Mouse (Mus musculus): ENCODE results near the gene Zfp940. TPM values are rescaled to one million over a fixed set of nuclear protein-coding genes. Genes with fewer than 3 reads are reported as not detected.

Zfp940 gene
- polyA plus RNA-seq, 1 experiment from 2014 or later, result 1.3 TPM

DNA sequence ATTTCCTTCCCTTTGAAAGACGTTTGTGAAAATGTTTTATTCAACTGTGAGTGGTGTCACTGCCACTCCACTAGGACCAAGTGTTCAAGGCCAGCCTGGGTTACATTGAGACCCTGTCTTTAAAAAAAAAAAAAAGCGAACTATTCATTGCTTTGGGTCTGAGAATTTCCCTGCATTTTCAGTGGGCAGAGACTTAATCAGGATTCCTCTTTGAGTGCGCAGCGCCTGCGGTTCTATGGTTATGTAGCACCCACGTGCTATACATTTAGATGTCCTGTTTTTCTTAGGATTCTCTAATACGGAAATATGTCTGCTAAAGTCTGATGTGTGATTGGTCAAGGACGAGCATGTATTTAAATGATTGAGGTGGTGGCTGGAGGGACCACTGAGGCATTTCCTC, 68.4 kb downstream of the Zfp940 start:
- H3K4me3 ChIP-seq (ENCODE audit: low read depth, low read length), result 0 out of 2 replicates have a peak overlapping the region, but pooled peaks have one; percentile 2
- peaks cover 9% of the 10 kb centered on the region; the same call in 1 of the 2 replicates for H3K36me3 ChIP-seq (ENCODE audit: insufficient read depth, low read length)
- no peaks in the 10 kb centered on the region for H3K27me3 ChIP-seq (replicated peaks; ENCODE audit: insufficient read depth, low read length)
- H3K4me1 ChIP-seq (ENCODE audit: insufficient read depth, low read depth, low read length), result no peaks in the 10 kb centered on the region; the same call in 1 of the 2 replicates
- H3K9ac ChIP-seq (replicated peaks; ENCODE audit: low read depth), result 0 out of 2 replicates have a peak overlapping the region, but pooled peaks have one; percentile 73
- H3K4me2 ChIP-seq (replicated peaks; ENCODE audit: low read depth, low read length), result peak overlapping the region; percentile 91
- no peak for TF ChIP-seq EP300 (IDR thresholded peaks at IDR 0.05)
- TF ChIP-seq CTCF (IDR thresholded peaks at IDR 0.05), result no peak
- H3K9me3 ChIP-seq (ENCODE audit: low read length), result no peaks in the 10 kb centered on the region
- H3K27ac ChIP-seq (ENCODE audit: low read length), result no peak overlapping the region
- ATAC-seq, result no peak
- WGBS, result 37% methylated on average over 8 of the region's 8 CpGs
- no peak for DNase-seq (ENCODE audit: low spot score)

- under 1% methylated on average over 45 of the region's 45 CpGs for WGBS
- no peaks in the 10 kb centered on the region for H3K27me3 ChIP-seq (replicated peaks; ENCODE audit: insufficient read depth, low read length)
- no peak for TF ChIP-seq EP300 (IDR thresholded peaks at IDR 0.05)
- TF ChIP-seq CTCF (IDR thresholded peaks at IDR 0.05), result no peak
Observed at GRCm38 (mm10) chr7:29783871-29784551, 69.5 kb downstream of the Zfp940 start, which contains the start of gene Zfp30. TSS of gene Zfp30 (plus strand) at chr7:29783998.

More at GRCm38 (mm10) chr7:29783871-29784551, 69.5 kb downstream of the Zfp940 start, which contains the start of gene Zfp30:
- ATAC-seq (peak; percentile 98), DNase-seq (ENCODE audit: low spot score) (peak; percentile 92)
- H3K36me3 ChIP-seq (ENCODE audit: insufficient read depth, low read length), result peaks cover 5% of the 10 kb centered on the region; the same call in 1 of the 2 replicates
- peak within 1 kb of the TSS; percentile 91 for H3K4me2 ChIP-seq (replicated peaks; ENCODE audit: low read depth, low read length)
- H3K9ac ChIP-seq (replicated peaks; ENCODE audit: low read depth), result peak within 1 kb of the TSS; percentile 73
- no peaks in the 10 kb centered on the region; the same call in 1 of the 2 replicates for H3K4me1 ChIP-seq (ENCODE audit: insufficient read depth, low read depth, low read length)
- H3K27ac ChIP-seq (ENCODE audit: low read length), result peak within 1 kb of the TSS; percentile 11; the same call in 1 of the 2 replicates
- H3K4me3 ChIP-seq (ENCODE audit: low read depth, low read length), result peak within 1 kb of the TSS; percentile 75
- no peaks in the 10 kb centered on the region for H3K9me3 ChIP-seq (ENCODE audit: low read length)

Other genes with a start within 250 kb of the Zfp940 start
- gene Catsperg2, start 126.6 kb downstream of the Zfp940 start, polyA plus RNA-seq (2015; fragmentation: Nextera tagmentation; extraction: Ambion mirVana), result not detected in 2 replicates
- 6.9 and 7.9 TPM in 2 replicates for gene Zfp84, start 85.1 kb downstream of the Zfp940 start, polyA plus RNA-seq (2015; fragmentation: Nextera tagmentation; extraction: Ambion mirVana)
- 4.0 and 5.0 TPM in 2 replicates for gene Zfp30, start 69.7 kb downstream of the Zfp940 start, polyA plus RNA-seq (2015; fragmentation: Nextera tagmentation; extraction: Ambion mirVana)
- gene Zfp790, start 37.6 kb downstream of the Zfp940 start, polyA plus RNA-seq (2015; fragmentation: Nextera tagmentation; extraction: Ambion mirVana), result 8.4 and 9.1 TPM in 2 replicates
- gene Zfp420, start 6.3 kb upstream of the Zfp940 start, polyA plus RNA-seq (2015; fragmentation: Nextera tagmentation; extraction: Ambion mirVana), result 3.3 and 4.0 TPM in 2 replicates
- gene Zfp27, start 52.9 kb upstream of the Zfp940 start, polyA plus RNA-seq (2015; fragmentation: Nextera tagmentation; extraction: Ambion mirVana), result 4.2 and 5.0 TPM in 2 replicates
- 3.4 and 3.7 TPM in 2 replicates for gene Zfp383, start 54.6 kb upstream of the Zfp940 start, polyA plus RNA-seq (2015; fragmentation: Nextera tagmentation; extraction: Ambion mirVana)
- 5.1 and 6.7 TPM in 2 replicates for gene Zfp74, start 100.4 kb upstream of the Zfp940 start, polyA plus RNA-seq (2015; fragmentation: Nextera tagmentation; extraction: Ambion mirVana)
- 4.1 and 5.8 TPM in 2 replicates for gene Zfp568, start 130.3 kb upstream of the Zfp940 start, polyA plus RNA-seq (2015; fragmentation: Nextera tagmentation; extraction: Ambion mirVana)
- gene Zfp14, start 197.7 kb upstream of the Zfp940 start, polyA plus RNA-seq (2015; fragmentation: Nextera tagmentation; extraction: Ambion mirVana), result 2.3 and 2.4 TPM in 2 replicates
- 3.8 and 4.0 TPM in 2 replicates for gene Zfp82, start 219.2 kb upstream of the Zfp940 start, polyA plus RNA-seq (2015; fragmentation: Nextera tagmentation; extraction: Ambion mirVana)
- gene Gm26920, start 236.7 kb upstream of the Zfp940 start, polyA plus RNA-seq (2015; fragmentation: Nextera tagmentation; extraction: Ambion mirVana), result 0.07 TPM in 1 of 2 replicates, not detected in the other
- gene Zfp566, start 236.9 kb upstream of the Zfp940 start, polyA plus RNA-seq (2015; fragmentation: Nextera tagmentation; extraction: Ambion mirVana), result 4.8 and 5.2 TPM in 2 replicates
- gene Zfp260, start 241.1 kb upstream of the Zfp940 start, polyA plus RNA-seq (2015; fragmentation: Nextera tagmentation; extraction: Ambion mirVana), result 58.4 and 61.0 TPM in 2 replicates

Data from lung, postnatal 0 days (tissue).